Comparison of ENCODE assay signal across 25 mouse cellular contexts in the genomic region with DNA sequence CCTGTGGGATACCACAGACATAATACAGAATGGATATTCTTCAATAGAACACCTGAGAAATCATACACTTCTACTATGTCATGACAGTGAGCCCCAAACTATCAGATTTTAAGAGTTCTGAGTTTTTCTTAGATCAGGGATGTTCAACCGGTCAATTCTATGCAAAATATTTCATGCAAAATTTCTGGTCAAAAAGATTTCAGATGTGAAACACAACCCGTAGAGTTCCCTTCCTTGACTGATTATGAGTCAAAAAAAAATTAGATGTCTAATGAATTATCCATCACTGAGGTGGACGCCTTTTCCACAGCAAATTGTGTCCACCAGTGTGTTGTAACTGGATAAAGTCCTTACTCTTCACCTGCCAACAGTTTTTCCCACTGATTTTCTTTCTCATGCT.
"Had no signal": no experiment of that assay in that cellular context is flagged by ENCODE, and none has a peak within 500 bp of the region (broad histone marks: within the 10 kb centered on the region; RNA-seq: fewer than 3 reads in every experiment).

No protein-coding gene starts in this region.

- H3K27me3 ChIP-seq: heart, embryonic 12.5 days; hindbrain, embryonic 12.5 days; intestine, embryonic 15.5 days had no signal

- H3K4me3 ChIP-seq: gastrocnemius, adult 2 months; heart, embryonic 10.5 days; heart, embryonic 12.5 days; hindbrain, embryonic 10.5 days; hindbrain, embryonic 12.5 days; intestine, embryonic 15.5 days; layer of hippocampus, adult 2 months; left cerebral cortex, adult 2 months; limb, embryonic 10.5 days; limb, embryonic 12.5 days had no signal

- ATAC-seq: hindbrain, embryonic 16.5 days; inflammation-experienced regulatory T-cells, adult 6 months; intestine, embryonic 15.5 days; intestine, postnatal 0 days had no signal

- H3K36me3 ChIP-seq: heart, embryonic 10.5 days; heart, embryonic 12.5 days; hindbrain, embryonic 10.5 days; hindbrain, embryonic 12.5 days; intestine, embryonic 15.5 days; limb, embryonic 10.5 days; limb, embryonic 12.5 days had no signal

- H3K4me2 ChIP-seq: heart, embryonic 12.5 days; hindbrain, embryonic 12.5 days; hindbrain, embryonic 14.5 days; intestine, embryonic 15.5 days; limb, embryonic 12.5 days had no signal

- H3K9ac ChIP-seq: heart, embryonic 12.5 days; hindbrain, embryonic 12.5 days; hindbrain, embryonic 14.5 days; intestine, embryonic 15.5 days; limb, embryonic 12.5 days had no signal

- DNase-seq: gastrocnemius, adult 2 months; gastrocnemius, postnatal 10 days; gastrocnemius, postnatal 25 days; heart, adult 18-20 months; heart, postnatal 10 days; heart, postnatal 4 days; kidney, adult 18-20 months; kidney, adult 8-10 months; kidney, postnatal 10 days; kidney, postnatal 25 days; kidney, postnatal 4 days; liver had no signal

- H3K27ac ChIP-seq: heart, embryonic 10.5 days; hindbrain, embryonic 10.5 days; hindbrain, embryonic 12.5 days; hindbrain, embryonic 14.5 days; intestine, embryonic 15.5 days; layer of hippocampus, adult 2 months; left cerebral cortex, adult 2 months; limb, embryonic 10.5 days; limb, embryonic 12.5 days had no signal

- H3K9me3 ChIP-seq: heart, embryonic 10.5 days; heart, embryonic 12.5 days; hindbrain, embryonic 10.5 days; hindbrain, embryonic 12.5 days; intestine, embryonic 15.5 days; limb, embryonic 10.5 days; limb, embryonic 12.5 days had no signal
